Mouse (Mus musculus): ENCODE results near the gene Hic2. TPM values are rescaled to one million over a fixed set of nuclear protein-coding genes. Genes with fewer than 3 reads are reported as not detected.

Hic2 gene
- polyA plus RNA-seq, 1 experiment from 2014 or later, result 4.5 TPM

DNA sequence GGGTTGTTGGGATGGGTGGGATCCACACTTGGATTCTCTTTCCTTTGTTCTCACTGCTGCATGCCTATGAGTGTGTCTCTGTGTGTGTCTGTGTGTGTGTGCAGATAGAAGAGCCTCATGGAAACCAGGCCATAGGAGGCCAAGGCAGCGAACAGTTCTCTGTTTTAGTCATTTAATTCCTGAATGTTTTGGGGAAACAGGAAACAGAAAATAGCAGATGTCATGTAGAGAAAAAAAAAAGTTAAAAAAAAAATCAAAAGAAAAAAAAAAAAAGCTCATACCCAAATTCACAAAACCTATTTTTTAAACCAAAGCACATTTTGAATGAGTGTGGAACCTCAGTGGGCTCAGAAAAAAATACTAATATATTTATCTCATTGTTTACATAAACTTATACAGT is 28.0 kb downstream of the Hic2 start:
- Histone ChIP-seq H3K4me1 (no peaks in the 10 kb centered on the region), H3K27me3 (replicated peaks) (no peaks in the 10 kb centered on the region), H3K4me3 (replicated peaks) (no peak overlapping the region), H3K9ac (no peak overlapping the region), H3K4me2 (no peak overlapping the region), H3K9me3 (no peaks in the 10 kb centered on the region), H3K27ac (no peak overlapping the region), H3K36me3 (peaks cover 14% of the 10 kb centered on the region; the same call in 1 of the 2 replicates)
- ATAC-seq (ENCODE audit: insufficient read depth, low FRiP score, low read depth), result no peak
- 91% methylated on average over 1 of the region's 1 CpGs for WGBS

GRCm38 (mm10) chr16:17266113-17266512 is 32.7 kb downstream of the Hic2 start:
- Histone ChIP-seq H3K9me3 (no peaks in the 10 kb centered on the region), H3K36me3 (no peaks in the 10 kb centered on the region), H3K27me3 (replicated peaks) (no peaks in the 10 kb centered on the region), H3K27ac (no peak overlapping the region), H3K4me1 (no peaks in the 10 kb centered on the region), H3K4me2 (no peak overlapping the region), H3K9ac (no peak overlapping the region), H3K4me3 (replicated peaks) (no peak overlapping the region)
- no peak for ATAC-seq (ENCODE audit: insufficient read depth, low FRiP score, low read depth)
- WGBS, result 80% methylated on average over 3 of the region's 3 CpGs

GRCm38 (mm10) chr16:17267937-17268336 is 34.6 kb downstream of the Hic2 start:
- Histone ChIP-seq H3K36me3 (no peaks in the 10 kb centered on the region), H3K27me3 (replicated peaks) (no peaks in the 10 kb centered on the region), H3K9me3 (no peaks in the 10 kb centered on the region), H3K4me2 (no peak overlapping the region), H3K9ac (no peak overlapping the region), H3K27ac (no peak overlapping the region), H3K4me3 (replicated peaks) (no peak overlapping the region), H3K4me1 (no peaks in the 10 kb centered on the region)
- WGBS, result 46% methylated on average over 5 of the region's 5 CpGs
- peak; percentile 82 for ATAC-seq (ENCODE audit: insufficient read depth, low FRiP score, low read depth)

DNA sequence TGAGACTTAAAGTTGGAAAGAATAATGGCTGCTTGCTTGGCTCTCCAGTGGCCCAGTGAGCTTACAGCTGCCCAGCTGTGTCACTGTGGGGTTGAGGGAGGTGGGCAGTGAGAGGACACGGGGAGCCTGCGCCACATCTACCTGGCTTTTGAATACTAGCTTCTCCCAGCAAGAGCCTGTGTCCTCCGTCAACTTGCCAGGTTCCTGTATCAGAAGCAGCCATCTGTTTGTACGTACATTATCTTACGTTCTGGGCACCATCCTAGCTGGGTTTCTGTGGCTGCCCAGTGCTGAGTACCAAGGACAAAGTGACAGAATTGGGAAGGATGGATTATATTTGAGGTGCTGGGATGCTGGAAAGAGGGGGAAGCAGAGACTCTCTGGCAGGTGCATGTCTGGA is 36.5 kb downstream of the Hic2 start:
- Histone ChIP-seq H3K4me2 (no peak overlapping the region), H3K9me3 (no peaks in the 10 kb centered on the region), H3K4me3 (replicated peaks) (no peak overlapping the region), H3K27me3 (replicated peaks) (no peaks in the 10 kb centered on the region), H3K4me1 (no peaks in the 10 kb centered on the region), H3K27ac (no peak overlapping the region), H3K36me3 (no peaks in the 10 kb centered on the region), H3K9ac (no peak overlapping the region)
- no peak for ATAC-seq (ENCODE audit: insufficient read depth, low FRiP score, low read depth)
- WGBS, result 86% methylated on average over 5 of the region's 5 CpGs

DNA sequence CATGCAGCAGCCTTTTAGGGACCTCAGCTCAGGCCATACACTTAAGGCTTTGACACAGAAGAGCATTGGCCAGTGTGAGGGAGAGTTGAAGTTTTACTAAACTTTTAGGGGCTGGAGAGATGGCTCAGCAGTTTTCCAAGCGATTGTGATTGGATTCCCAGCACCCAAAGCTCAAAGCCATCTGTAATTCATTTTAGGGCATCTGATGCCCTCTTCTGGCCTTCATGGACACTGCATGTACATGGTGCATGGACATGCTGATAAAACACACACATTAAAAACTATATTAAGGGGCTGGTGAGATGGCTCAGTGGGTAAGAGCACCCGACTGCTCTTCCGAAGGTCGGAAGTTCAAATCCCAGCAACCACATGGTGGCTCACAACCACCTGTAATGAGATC is 37.8 kb downstream of the Hic2 start:
- Histone ChIP-seq H3K4me3 (replicated peaks) (no peak overlapping the region), H3K4me1 (no peaks in the 10 kb centered on the region), H3K27ac (no peak overlapping the region), H3K4me2 (no peak overlapping the region), H3K9me3 (no peaks in the 10 kb centered on the region), H3K9ac (no peak overlapping the region), H3K27me3 (replicated peaks) (no peaks in the 10 kb centered on the region), H3K36me3 (no peaks in the 10 kb centered on the region)
- 64% methylated on average over 4 of the region's 4 CpGs for WGBS
- no peak for ATAC-seq (ENCODE audit: insufficient read depth, low FRiP score, low read depth)

DNA sequence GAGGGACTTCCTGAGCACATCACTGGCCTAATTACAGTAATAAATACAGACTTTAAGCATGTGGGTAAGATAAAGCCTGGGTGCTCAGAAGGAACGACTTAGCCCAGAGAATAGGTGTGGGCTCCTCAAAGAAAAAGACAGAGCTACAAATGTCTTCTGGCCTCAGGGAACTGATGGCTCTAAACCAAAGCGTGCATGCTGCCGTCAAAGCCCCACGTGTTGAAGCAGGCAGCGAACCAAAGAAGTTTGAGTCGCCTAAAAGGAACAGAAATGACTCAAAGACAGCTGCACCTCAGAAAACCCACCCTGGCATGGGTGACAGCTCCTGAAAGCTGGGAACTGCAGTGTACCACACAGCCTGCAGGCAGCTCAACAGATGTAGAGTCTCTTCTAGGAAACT is 38.5 kb downstream of the Hic2 start:
- H3K27me3 ChIP-seq (replicated peaks), result peaks cover 3% of the 10 kb centered on the region; the same call in 1 of the 2 replicates
- no peaks in the 10 kb centered on the region for H3K36me3 ChIP-seq
- no peak overlapping the region for H3K27ac ChIP-seq
- no peak overlapping the region for H3K9ac ChIP-seq
- no peaks in the 10 kb centered on the region for H3K9me3 ChIP-seq
- no peak for ATAC-seq (ENCODE audit: insufficient read depth, low FRiP score, low read depth)
- H3K4me1 ChIP-seq, result peaks cover 5% of the 10 kb centered on the region
- WGBS, result 74% methylated on average over 6 of the region's 6 CpGs
- H3K4me3 ChIP-seq (replicated peaks), result no peak overlapping the region
- no peak overlapping the region for H3K4me2 ChIP-seq

GRCm38 (mm10) chr16:17275721-17276120 is 42.3 kb downstream of the Hic2 start, which contains the start of gene Tmem191c:
Tmem191c (plus strand) TSS chr16:17276077.
- Histone ChIP-seq H3K4me2 (peak within 1 kb of the TSS; percentile 96), H3K27ac (peak within 1 kb of the TSS; percentile 77), H3K9me3 (no peaks in the 10 kb centered on the region), H3K27me3 (replicated peaks) (peaks cover 18% of the 10 kb centered on the region), H3K4me1 (peaks cover 19% of the 10 kb centered on the region), H3K9ac (peak within 1 kb of the TSS; percentile 33; the same call in 1 of the 2 replicates), H3K4me3 (replicated peaks) (peak within 1 kb of the TSS; percentile 63), H3K36me3 (no peaks in the 10 kb centered on the region)
- WGBS, result 55% methylated on average over 7 of the region's 7 CpGs
- ATAC-seq (ENCODE audit: insufficient read depth, low FRiP score, low read depth), result no peak

- H3K9ac ChIP-seq, result peak overlapping the region; percentile 33; the same call in 1 of the 2 replicates
- peaks cover 19% of the 10 kb centered on the region for H3K4me1 ChIP-seq
- under 1% methylated on average over 61 of the region's 62 CpGs for WGBS
- H3K4me3 ChIP-seq (replicated peaks), result peak overlapping the region; percentile 63
- peaks cover 18% of the 10 kb centered on the region for H3K27me3 ChIP-seq (replicated peaks)
- H3K9me3 ChIP-seq, result no peaks in the 10 kb centered on the region
- H3K36me3 ChIP-seq, result no peaks in the 10 kb centered on the region; the same call in 1 of the 2 replicates
- H3K4me2 ChIP-seq, result peak overlapping the region; percentile 96
- ATAC-seq (ENCODE audit: insufficient read depth, low FRiP score, low read depth), result peak; percentile 84
- peak overlapping the region; percentile 77 for H3K27ac ChIP-seq
These were observed 43.1 kb downstream of the Hic2 start for GRCm38 (mm10) chr16:17276164-17277151.

- no peak overlapping the region for H3K27ac ChIP-seq
- H3K4me2 ChIP-seq, result peak overlapping the region; percentile 96
- H3K4me1 ChIP-seq, result peaks cover 19% of the 10 kb centered on the region
- WGBS, result 7% methylated on average over 61 of the region's 61 CpGs
- no peaks in the 10 kb centered on the region for H3K9me3 ChIP-seq
- H3K36me3 ChIP-seq, result peaks cover 7% of the 10 kb centered on the region; the same call in 1 of the 2 replicates
- peak overlapping the region; percentile 63 for H3K4me3 ChIP-seq (replicated peaks)
- ATAC-seq (ENCODE audit: insufficient read depth, low FRiP score, low read depth), result no peak
- H3K27me3 ChIP-seq (replicated peaks), result peaks cover 18% of the 10 kb centered on the region
- H3K9ac ChIP-seq, result no peak overlapping the region
These were observed 44.2 kb downstream of the Hic2 start for GRCm38 (mm10) chr16:17277342-17278211.

DNA sequence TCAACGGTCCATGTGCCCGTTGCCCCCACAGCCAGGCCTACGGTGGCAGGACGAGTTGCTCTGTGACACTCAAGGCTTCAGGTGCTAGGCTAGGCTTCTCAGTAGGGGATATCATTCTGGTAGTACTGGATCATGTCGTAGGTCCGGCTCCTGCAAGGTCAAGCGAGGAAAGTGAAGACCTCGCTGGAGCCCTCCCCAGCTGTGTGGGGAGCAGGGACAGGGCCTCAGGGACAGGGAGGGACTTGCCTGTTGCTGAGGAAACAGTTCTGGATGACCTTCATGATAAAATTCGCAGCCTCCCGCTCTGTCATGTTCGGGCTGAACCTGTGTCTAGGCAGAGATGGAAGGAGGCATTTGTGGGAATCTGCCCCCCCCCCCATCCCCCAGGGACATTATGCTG is 47.1 kb downstream of the Hic2 start:
- Histone ChIP-seq H3K9me3 (no peaks in the 10 kb centered on the region), H3K36me3 (peaks cover 30% of the 10 kb centered on the region), H3K4me2 (no peak overlapping the region), H3K27me3 (replicated peaks) (peaks cover 18% of the 10 kb centered on the region), H3K9ac (no peak overlapping the region), H3K27ac (no peak overlapping the region), H3K4me1 (peaks cover 19% of the 10 kb centered on the region), H3K4me3 (replicated peaks) (no peak overlapping the region)
- WGBS, result 90% methylated on average over 11 of the region's 11 CpGs
- no peak for ATAC-seq (ENCODE audit: insufficient read depth, low FRiP score, low read depth)

DNA sequence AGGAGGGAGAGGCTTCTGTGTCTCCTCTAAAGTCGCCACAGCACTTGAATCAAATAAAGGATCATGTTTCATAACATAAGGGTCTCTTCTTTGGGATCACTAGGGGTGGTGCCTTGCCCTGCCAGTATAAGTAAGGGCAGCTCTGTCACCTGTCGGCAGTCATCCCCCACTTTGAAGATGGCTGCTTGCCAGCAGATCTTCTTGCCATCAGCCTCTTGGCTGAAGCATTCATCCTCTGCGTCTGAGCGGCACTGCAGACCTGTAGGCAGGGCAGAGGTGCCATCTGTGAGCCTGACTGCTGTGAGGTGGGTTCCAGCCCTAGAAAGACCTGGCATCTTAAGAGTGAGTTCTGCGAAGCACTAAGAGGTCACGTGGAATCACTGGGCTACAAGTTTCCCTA is 49.8 kb downstream of the Hic2 start:
- Histone ChIP-seq H3K4me3 (replicated peaks) (no peak overlapping the region), H3K9me3 (no peaks in the 10 kb centered on the region), H3K27me3 (replicated peaks) (peaks cover 2% of the 10 kb centered on the region; the same call in 1 of the 2 replicates), H3K9ac (no peak overlapping the region), H3K27ac (no peak overlapping the region), H3K36me3 (peaks cover 41% of the 10 kb centered on the region), H3K4me1 (peaks cover 1% of the 10 kb centered on the region), H3K4me2 (no peak overlapping the region)
- no peak for ATAC-seq (ENCODE audit: insufficient read depth, low FRiP score, low read depth)
- 70% methylated on average over 6 of the region's 6 CpGs for WGBS

Measured in stomach, embryonic 15.5 days (tissue).